Mouse (Mus musculus) stomach, embryonic 15.5 days (tissue): ENCODE results near the gene Vtcn1. TPM values are rescaled to one million over a fixed set of nuclear protein-coding genes. Genes with fewer than 3 reads are reported as not detected.
"Not testable (repeated sequence)": the region's sequence is repeated elsewhere in the genome, so short reads cannot be mapped to it uniquely, and the experiment has no call there.

Source experiments
- ATAC-seq: fragments of 200-750 bp; cut with Nextera tagmentation; 2 replicates; pipeline ENCODE4 v1.8.0; 2017; ENCODE audit warnings: low read depth, moderate number of reproducible peaks, moderate TSS enrichment; ENCODE audit not compliant: insufficient read depth, low FRiP score
- H3K27ac ChIP-seq: fragments of 300-500 bp; sonication (generic); 2 replicates; pipeline ENCODE4 v1.5.1; 2015; ENCODE audit warnings: mild to moderate bottlenecking, inconsistent platforms
- H3K27me3 ChIP-seq: fragments of 300-500 bp; sonication (generic); replicated peaks from 2 replicates; pipeline ENCODE4 v1.6.1; 2015; ENCODE audit warnings: inconsistent platforms
- H3K36me3 ChIP-seq: fragments of 300-500 bp; sonication (generic); 2 replicates; pipeline ENCODE4 v1.6.1; 2015; ENCODE audit warnings: inconsistent platforms
- H3K4me1 ChIP-seq: fragments of 300-500 bp; sonication (generic); 2 replicates; pipeline ENCODE4 v1.6.1; 2015; ENCODE audit warnings: inconsistent platforms
- H3K4me2 ChIP-seq: fragments of 300-500 bp; sonication (generic); 2 replicates; pipeline ENCODE4 v1.6.1; 2015; ENCODE audit warnings: mild to moderate bottlenecking, inconsistent platforms
- H3K4me3 ChIP-seq: fragments of 300-500 bp; sonication (generic); replicated peaks from 2 replicates; pipeline ENCODE4 v1.5.1; 2015; ENCODE audit warnings: inconsistent platforms
- H3K9ac ChIP-seq: fragments of 300-500 bp; sonication (generic); 2 replicates; pipeline ENCODE4 v1.6.1; 2015; ENCODE audit warnings: inconsistent platforms
- H3K9me3 ChIP-seq: fragments of 300-500 bp; sonication (generic); 2 replicates; pipeline ENCODE4 v1.6.1; 2016; ENCODE audit warnings: inconsistent platforms
- WGBS: fragments of 180-500 bp; shearing (Covaris S2); methylation state at CpG from one replicate; pipeline ENCODE4 v1.1.7; 2015; 5-methylcytosine and 5-hydroxymethylcytosine counted together
- polyA plus RNA-seq: library from polyadenylated mRNA; unstranded; fragments of >200 nt; fragmentation: Nextera tagmentation; extraction: Ambion mirVana; gene quantifications from 2 replicates; pipeline ENCODE4 v1.2.1, GENCODE M21; 2015

The Vtcn1 gene
- polyA plus RNA-seq, 1 experiment from 2014 or later, result 1.6 TPM

- no peak overlapping the region for H3K27ac ChIP-seq
- 77% methylated on average over 2 of the region's 2 CpGs for WGBS
- no peak for ATAC-seq
These were observed 13.4 kb upstream of the Vtcn1 start for GRCm38 (mm10) chr3:100811836-100812235.

DNA sequence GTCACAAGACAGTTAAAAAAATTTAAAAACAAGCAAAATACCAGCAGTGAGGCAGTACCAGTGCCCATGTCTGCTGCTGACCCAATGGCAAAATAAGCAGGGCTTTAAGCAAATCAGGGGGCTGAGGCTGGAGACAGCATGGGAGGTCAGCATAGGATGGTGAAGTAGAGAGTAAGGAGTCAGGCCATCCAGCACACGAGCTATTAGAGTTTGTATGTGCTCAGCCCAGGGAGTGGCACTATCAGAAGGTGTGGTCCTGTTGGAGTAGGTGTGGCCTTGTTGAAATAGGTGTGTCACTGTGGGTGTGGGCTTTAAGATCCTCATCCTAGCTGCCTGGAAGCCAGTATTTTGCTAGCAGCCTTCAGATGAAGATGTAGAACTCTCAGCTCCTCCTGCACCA is 9.8 kb upstream of the Vtcn1 start:
- not testable (repeated sequence) for H3K36me3 ChIP-seq, H3K9ac ChIP-seq, H3K27ac ChIP-seq, H3K9me3 ChIP-seq, H3K4me1 ChIP-seq, ATAC-seq, H3K4me2 ChIP-seq, H3K27me3 ChIP-seq, H3K4me3 ChIP-seq
- WGBS, result 50% methylated on average over 1 of the region's 1 CpGs

More at GRCm38 (mm10) chr3:100811836-100812235, 13.4 kb upstream of the Vtcn1 start:
- H3K4me3 ChIP-seq, result no peak overlapping the region
- no peak overlapping the region for H3K4me2 ChIP-seq
- H3K4me1 ChIP-seq, result no peaks in the 10 kb centered on the region
- H3K9ac ChIP-seq, result no peak overlapping the region
- no peaks in the 10 kb centered on the region for H3K27me3 ChIP-seq
- H3K36me3 ChIP-seq, result no peaks in the 10 kb centered on the region
- no peaks in the 10 kb centered on the region for H3K9me3 ChIP-seq

DNA sequence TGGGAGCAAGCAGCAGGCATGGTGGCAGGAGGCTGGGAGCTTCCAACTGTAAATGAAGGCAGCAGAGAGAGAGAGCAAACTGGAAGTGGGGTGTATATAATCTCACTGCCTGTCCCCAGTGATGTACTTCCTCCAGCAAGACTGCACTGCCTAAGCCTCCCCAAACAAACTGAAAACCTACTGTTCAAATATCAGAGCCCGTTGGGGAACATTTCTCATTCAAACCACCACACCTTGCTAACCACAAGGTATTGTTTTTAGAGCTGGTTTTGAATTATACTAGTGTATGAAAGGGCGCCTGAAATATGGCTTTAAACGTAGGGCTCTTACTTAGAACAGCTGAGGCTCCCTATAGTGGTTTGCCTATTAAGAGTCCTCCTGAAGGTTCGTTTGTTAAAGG is 6.5 kb upstream of the Vtcn1 start:
- H3K27me3 ChIP-seq, result no peaks in the 10 kb centered on the region
- H3K9me3 ChIP-seq, result no peaks in the 10 kb centered on the region
- H3K36me3 ChIP-seq, result no peaks in the 10 kb centered on the region
- no peak overlapping the region for H3K4me3 ChIP-seq
- no peak overlapping the region for H3K9ac ChIP-seq
- peaks cover 8% of the 10 kb centered on the region; the same call in 1 of the 2 replicates for H3K4me1 ChIP-seq
- no peak overlapping the region for H3K4me2 ChIP-seq
- H3K27ac ChIP-seq, result 0 out of 2 replicates have a peak overlapping the region, but pooled peaks have one; percentile 0
- 0 out of 2 replicates have a peak, but pooled peaks have one; percentile 42 for ATAC-seq
- 62% methylated on average over 4 of the region's 4 CpGs for WGBS

GRCm38 (mm10) chr3:100819571-100819970 is 5.7 kb upstream of the Vtcn1 start:
- Histone ChIP-seq H3K36me3 (no peaks in the 10 kb centered on the region), H3K27me3 (no peaks in the 10 kb centered on the region), H3K4me3 (no peak overlapping the region), H3K9ac (no peak overlapping the region), H3K4me2 (no peak overlapping the region), H3K27ac (no peak overlapping the region), H3K4me1 (peaks cover 8% of the 10 kb centered on the region; the same call in 1 of the 2 replicates), H3K9me3 (no peaks in the 10 kb centered on the region)
- no peak for ATAC-seq
- WGBS, result 90% methylated on average over 5 of the region's 5 CpGs

GRCm38 (mm10) chr3:100820852-100821251 is 4.4 kb upstream of the Vtcn1 start:
- peak; percentile 54; the same call in 1 of the 2 replicates for ATAC-seq
- Histone ChIP-seq H3K4me1 (peaks cover 8% of the 10 kb centered on the region; the same call in 1 of the 2 replicates), H3K9me3 (no peaks in the 10 kb centered on the region), H3K4me3 (no peak overlapping the region), H3K27me3 (no peaks in the 10 kb centered on the region), H3K36me3 (no peaks in the 10 kb centered on the region), H3K9ac (no peak overlapping the region), H3K27ac (peak overlapping the region; percentile 62), H3K4me2 (no peak overlapping the region)
- WGBS, result 14% methylated on average over 2 of the region's 2 CpGs

GRCm38 (mm10) chr3:100821276-100821675 is 4.0 kb upstream of the Vtcn1 start:
- Histone ChIP-seq H3K27ac (peak overlapping the region; percentile 62), H3K27me3 (no peaks in the 10 kb centered on the region), H3K9me3 (no peaks in the 10 kb centered on the region), H3K4me1 (peaks cover 8% of the 10 kb centered on the region; the same call in 1 of the 2 replicates), H3K4me2 (no peak overlapping the region), H3K9ac (no peak overlapping the region), H3K36me3 (no peaks in the 10 kb centered on the region), H3K4me3 (no peak overlapping the region)
- ATAC-seq, result peak; percentile 36; the same call in 1 of the 2 replicates
- 35% methylated on average over 2 of the region's 2 CpGs for WGBS

- Histone ChIP-seq H3K9ac (no peak overlapping the region), H3K9me3 (no peaks in the 10 kb centered on the region), H3K36me3 (no peaks in the 10 kb centered on the region), H3K27ac (no peak overlapping the region), H3K4me2 (no peak overlapping the region), H3K27me3 (no peaks in the 10 kb centered on the region), H3K4me1 (no peaks in the 10 kb centered on the region), H3K4me3 (no peak overlapping the region)
- 65% methylated on average over 3 of the region's 3 CpGs for WGBS
- no peak for ATAC-seq
These were observed 18.5 kb downstream of the Vtcn1 start for GRCm38 (mm10) chr3:100843784-100844183.

DNA sequence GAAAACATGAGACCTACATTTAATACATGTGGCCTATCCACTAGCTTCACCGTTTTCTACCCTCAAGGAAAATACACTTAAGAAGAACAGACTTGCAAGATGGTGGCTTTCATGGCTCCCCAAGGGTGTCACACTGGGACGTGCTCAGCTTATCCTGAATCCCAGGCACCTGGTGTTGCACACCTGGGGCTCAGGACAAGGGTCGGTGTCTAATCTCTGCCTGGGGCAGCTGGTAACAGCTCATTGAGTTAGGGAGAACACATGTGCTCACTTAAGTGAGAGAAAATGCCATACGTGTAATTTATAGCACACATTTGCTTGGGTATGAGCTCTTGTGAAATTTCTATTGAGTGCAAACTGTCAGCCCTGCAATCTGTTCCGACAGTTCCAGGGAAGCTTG is 19.1 kb downstream of the Vtcn1 start:
- Histone ChIP-seq H3K9ac (no peak overlapping the region), H3K36me3 (no peaks in the 10 kb centered on the region), H3K27ac (no peak overlapping the region), H3K4me3 (no peak overlapping the region), H3K4me1 (no peaks in the 10 kb centered on the region), H3K4me2 (no peak overlapping the region), H3K9me3 (no peaks in the 10 kb centered on the region), H3K27me3 (no peaks in the 10 kb centered on the region)
- WGBS, result 62% methylated on average over 5 of the region's 5 CpGs
- no peak for ATAC-seq

GRCm38 (mm10) chr3:100848348-100848747 is 23.1 kb downstream of the Vtcn1 start:
- H3K9ac ChIP-seq, result no peak overlapping the region
- no peaks in the 10 kb centered on the region for H3K36me3 ChIP-seq
- no peaks in the 10 kb centered on the region for H3K27me3 ChIP-seq
- no peak overlapping the region for H3K27ac ChIP-seq
- no peak overlapping the region for H3K4me3 ChIP-seq
- H3K4me1 ChIP-seq, result no peaks in the 10 kb centered on the region
- no peak for ATAC-seq
- 81% methylated on average over 7 of the region's 7 CpGs for WGBS
- no peak overlapping the region for H3K4me2 ChIP-seq
- no peaks in the 10 kb centered on the region for H3K9me3 ChIP-seq

DNA sequence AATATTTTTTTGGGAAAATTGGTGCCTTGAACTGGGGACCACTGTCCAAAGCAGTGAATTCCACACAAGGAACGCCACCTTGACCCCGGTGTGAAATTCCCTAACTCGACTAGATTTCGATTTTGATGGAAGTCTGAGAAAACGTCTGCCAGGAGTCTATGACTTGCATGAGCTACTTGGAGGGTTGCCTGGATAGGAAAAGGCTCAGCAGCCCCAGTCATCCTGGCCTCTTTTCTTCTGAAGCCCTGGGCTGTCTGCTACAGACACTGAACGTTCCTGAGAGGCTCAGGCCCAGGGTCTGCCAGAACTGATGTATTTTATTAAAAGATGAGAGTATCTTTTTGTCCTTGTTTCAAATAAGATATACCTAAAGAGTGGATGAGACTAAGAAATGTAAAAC is 25.2 kb downstream of the Vtcn1 start:
- Histone ChIP-seq H3K36me3 (no peaks in the 10 kb centered on the region), H3K4me1 (no peaks in the 10 kb centered on the region), H3K4me3 (no peak overlapping the region), H3K27me3 (no peaks in the 10 kb centered on the region), H3K9me3 (no peaks in the 10 kb centered on the region), H3K27ac (no peak overlapping the region), H3K9ac (no peak overlapping the region), H3K4me2 (no peak overlapping the region)
- WGBS, result 71% methylated on average over 6 of the region's 6 CpGs
- no peak for ATAC-seq

- Histone ChIP-seq H3K36me3 (no peaks in the 10 kb centered on the region), H3K9me3 (no peaks in the 10 kb centered on the region), H3K4me2 (peak overlapping the region; percentile 5; the same call in 1 of the 2 replicates), H3K27ac (peak overlapping the region; percentile 71), H3K27me3 (no peaks in the 10 kb centered on the region), H3K4me3 (no peak overlapping the region), H3K4me1 (peaks cover 11% of the 10 kb centered on the region), H3K9ac (no peak overlapping the region)
- WGBS, result 50% methylated on average over 9 of the region's 9 CpGs
- peak; percentile 43 for ATAC-seq
These were observed 31.0 kb downstream of the Vtcn1 start for GRCm38 (mm10) chr3:100856050-100856815.

GRCm38 (mm10) chr3:100857139-100857538 is 31.9 kb downstream of the Vtcn1 start:
- H3K4me3 ChIP-seq, result no peak overlapping the region
- H3K9me3 ChIP-seq, result no peaks in the 10 kb centered on the region
- H3K27me3 ChIP-seq, result no peaks in the 10 kb centered on the region
- H3K27ac ChIP-seq, result peak overlapping the region; percentile 65
- peaks cover 11% of the 10 kb centered on the region for H3K4me1 ChIP-seq
- H3K36me3 ChIP-seq, result no peaks in the 10 kb centered on the region
- H3K4me2 ChIP-seq, result peak overlapping the region; percentile 5; the same call in 1 of the 2 replicates
- ATAC-seq, result peak; percentile 43; the same call in 1 of the 2 replicates
- H3K9ac ChIP-seq, result no peak overlapping the region
- 58% methylated on average over 5 of the region's 5 CpGs for WGBS
